13 mouse cellular contexts compared by ENCODE assay signal in the genomic region with DNA sequence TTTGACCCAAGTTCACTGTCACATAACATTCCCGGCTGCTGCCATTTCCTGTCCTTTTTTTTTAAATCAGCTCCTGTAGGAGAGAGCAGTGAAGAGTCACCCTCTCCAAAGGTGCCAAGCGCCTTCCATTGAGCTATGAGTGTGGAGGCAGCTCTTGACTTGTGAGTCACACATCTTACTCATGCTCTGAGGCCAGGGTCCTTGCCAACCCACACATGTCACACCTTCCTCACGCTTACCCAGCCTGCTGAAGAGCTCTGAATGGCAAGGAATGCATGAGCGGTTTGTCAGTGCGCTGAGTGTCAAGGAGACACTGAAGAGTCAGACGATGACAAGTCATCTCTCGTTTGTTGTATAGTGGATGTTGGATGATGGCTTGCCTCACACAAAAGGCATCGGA.
A peak's percentile ranks its signal among the peaks of the same experiment; 100 is the strongest.
DNase-seq lines count a peak whose midpoint lies in the region; ATAC-seq and TF ChIP-seq lines count a peak whose summit lies in the region.
"Had no signal": no experiment of that assay in that cellular context is flagged by ENCODE, and none has a peak within 500 bp of the region (broad histone marks: within the 10 kb centered on the region; RNA-seq: fewer than 3 reads in every experiment).

No protein-coding gene starts in this region.

- no peaks in the 10 kb centered on the region for H3K9me3 ChIP-seq in kidney, postnatal 0 days (replicated peaks; ENCODE audit: low read length)

- no peak overlapping the region for H3K4me3 ChIP-seq in kidney, postnatal 0 days (replicated peaks; ENCODE audit: low read depth, low read length)
- H3K4me3 ChIP-seq: heart, adult 2 months had no signal

- no peak overlapping the region for H3K4me2 ChIP-seq in kidney, postnatal 0 days (ENCODE audit: low read length)

- no peaks in the 10 kb centered on the region for H3K27me3 ChIP-seq in kidney, postnatal 0 days (ENCODE audit: insufficient read depth, low read length)

- no peak overlapping the region for H3K27ac ChIP-seq in kidney, postnatal 0 days
- H3K27ac ChIP-seq: heart, adult 2 months; macrophage had no signal

- no peak overlapping the region for H3K9ac ChIP-seq in kidney, postnatal 0 days (ENCODE audit: low read depth, low read length)

- TF ChIP-seq CTCF in kidney, postnatal 0 days (IDR thresholded peaks at IDR 0.05; ENCODE audit: low read depth): no peak

- H3K36me3 ChIP-seq in kidney, postnatal 0 days (ENCODE audit: insufficient read depth, low read length): no peaks in the 10 kb centered on the region
- H3K36me3 ChIP-seq: G1E had no signal

- 0 out of 2 replicates have a peak, but pooled peaks cover 4% of the 10 kb centered on the region for H3K4me1 ChIP-seq in kidney, postnatal 0 days (replicated peaks; ENCODE audit: insufficient read depth, low read length)

- no peak for DNase-seq in kidney, postnatal 0 days (ENCODE audit: low spot score)
- DNase-seq in kidney, postnatal 14 days: no peak
- peak; percentile 34 for DNase-seq in MN1 (ENCODE audit: low spot score)
- DNase-seq in adrenal gland, postnatal 14 days: peak; percentile 69
- DNase-seq in lung, postnatal 10 days: peak; percentile 14
- no peak for DNase-seq in urinary bladder, adult 2 months (ENCODE audit: low spot score)
- no peak for DNase-seq in embryo, embryonic 10.5 days (ENCODE audit: low spot score)
- DNase-seq in layer of hippocampus, adult 9-10 months (ENCODE audit: low spot score): no peak
- DNase-seq: kidney, adult 2 months; thymus, adult 18-20 months had no signal

- peak; percentile 25; the same call in 1 of the 2 replicates for ATAC-seq in kidney, postnatal 0 days (replicated peaks; ENCODE audit: low FRiP score, low read depth)

- WGBS in kidney, postnatal 0 days: 76% methylated on average over 8 of the region's 8 CpGs

Comparison
In these comparisons a context has a peak if more than half of its experiments do, and no peak if none do; other contexts are left out.
1. DNase-seq: peak in MN1 (single experiment), adrenal gland, postnatal 14 days (single experiment) and lung, postnatal 10 days (single experiment); none in kidney, postnatal 0 days (single experiment), kidney, postnatal 14 days (single experiment), urinary bladder, adult 2 months (single experiment), embryo, embryonic 10.5 days (single experiment) and layer of hippocampus, adult 9-10 months (single experiment).